Mouse (Mus musculus): ENCODE data around the gene Slc35e4. TPM values are rescaled to one million over a fixed set of nuclear protein-coding genes. Genes with fewer than 3 reads are reported as not detected.
A peak's percentile ranks its signal among the peaks of the same experiment; 100 is the strongest.
"Not testable (repeated sequence)": the region's sequence is repeated elsewhere in the genome, so short reads cannot be mapped to it uniquely, and the experiment has no call there.

The Slc35e4 gene
- total RNA-seq, 2 experiments from 2014 or later, result 15.8 to 19.4 TPM

GRCm38 (mm10) chr11:3918738-3919137 lies 4.3 kb upstream of the Slc35e4 start:
- no peak for DNase-seq

GRCm38 (mm10) chr11:3913316-3914108 lies 952 bp downstream of the Slc35e4 start:
- peak; percentile 87 for DNase-seq

GRCm38 (mm10) chr11:3912875-3913271 lies 1.6 kb downstream of the Slc35e4 start:
- peak; percentile 33 for DNase-seq

- DNase-seq, result no peak
These were observed 2.2 kb downstream of the Slc35e4 start for GRCm38 (mm10) chr11:3912100-3912874.

GRCm38 (mm10) chr11:3911440-3911839 lies 3.0 kb downstream of the Slc35e4 start:
- not testable (repeated sequence) for DNase-seq

GRCm38 (mm10) chr11:3910513-3911310 lies 3.8 kb downstream of the Slc35e4 start:
- peak; percentile 35 for DNase-seq

- DNase-seq, result no peak
These were observed 5.2 kb downstream of the Slc35e4 start for GRCm38 (mm10) chr11:3909236-3909635.

GRCm38 (mm10) chr11:3905446-3905845 lies 9.0 kb downstream of the Slc35e4 start:
- no peak for DNase-seq

GRCm38 (mm10) chr11:3904673-3905072 lies 9.8 kb downstream of the Slc35e4 start:
- no peak for DNase-seq

- peak; percentile 75 for DNase-seq
These were observed 11.4 kb downstream of the Slc35e4 start for GRCm38 (mm10) chr11:3903046-3903445.

GRCm38 (mm10) chr11:3902516-3902915 lies 11.9 kb downstream of the Slc35e4 start:
- no peak for DNase-seq

GRCm38 (mm10) chr11:3900296-3900695 lies 14.2 kb downstream of the Slc35e4 start:
- DNase-seq, result no peak

GRCm38 (mm10) chr11:3895933-3896332 lies 18.5 kb downstream of the Slc35e4 start:
- DNase-seq, result no peak

- no peak for DNase-seq
These were observed 19.0 kb downstream of the Slc35e4 start for GRCm38 (mm10) chr11:3895458-3895857.

GRCm38 (mm10) chr11:3894406-3895281 lies 19.8 kb downstream of the Slc35e4 start, which contains the start of the genes 4921536K21Rik and Dusp18:
Gene 4921536K21Rik, minus strand, starts transcription at chr11:3895098.
Gene Dusp18, plus strand, starts transcription at chr11:3895240.
- DNase-seq, result peak; percentile 80

GRCm38 (mm10) chr11:3893970-3894369 lies 20.5 kb downstream of the Slc35e4 start:
- no peak for DNase-seq

- DNase-seq, result no peak
These were observed 27.1 kb downstream of the Slc35e4 start for GRCm38 (mm10) chr11:3887331-3887730.

- no peak for DNase-seq
These were observed 30.8 kb downstream of the Slc35e4 start for GRCm38 (mm10) chr11:3883711-3884110.

GRCm38 (mm10) chr11:3879836-3880235 lies 34.6 kb downstream of the Slc35e4 start:
- peak; percentile 79 for DNase-seq

GRCm38 (mm10) chr11:3878660-3879059 lies 35.8 kb downstream of the Slc35e4 start:
- DNase-seq, result no peak

- DNase-seq, result no peak
These were observed 38.0 kb downstream of the Slc35e4 start for GRCm38 (mm10) chr11:3876419-3876818.
